Mouse (Mus musculus) testis, adult 2 months (tissue): ENCODE data around the gene Arid1b. TPM values are rescaled to one million over a fixed set of nuclear protein-coding genes. Genes with fewer than 3 reads are reported as not detected.

Experiments used
- H3K27ac ChIP-seq: fragments of 200-500 bp; 2 replicates; pipeline ENCODE4 v1.5.1; 2012; ENCODE audit warnings: low read depth, low read length; ENCODE audit not compliant: control insufficient read depth, insufficient read depth
- H3K27me3 ChIP-seq: fragments of 200-500 bp; 2 replicates; pipeline ENCODE4 v1.6.1; 2012; ENCODE audit warnings: mild to moderate bottlenecking, low read length, moderate library complexity; ENCODE audit not compliant: control insufficient read depth, insufficient read depth
- H3K36me3 ChIP-seq: fragments of 200-500 bp; 2 replicates; pipeline ENCODE4 v1.6.1; 2012; ENCODE audit warnings: mild to moderate bottlenecking, low read length; ENCODE audit not compliant: control insufficient read depth, insufficient read depth
- H3K4me1 ChIP-seq: fragments of 200-500 bp; 2 replicates; pipeline ENCODE4 v1.6.1; 2012; ENCODE audit warnings: low read length; ENCODE audit not compliant: control insufficient read depth, insufficient read depth
- H3K4me3 ChIP-seq: fragments of 200-500 bp; 2 replicates; pipeline ENCODE4 v1.5.1; 2012; ENCODE audit warnings: low read depth, mild to moderate bottlenecking, low read length, moderate library complexity, mixed read lengths; ENCODE audit not compliant: control insufficient read depth
- CTCF ChIP-seq: fragments of 200-500 bp; IDR thresholded peaks from 2 replicates; pipeline ENCODE4 v1.5.1; 2012; ENCODE audit warnings: low read depth, mild to moderate bottlenecking, inconsistent platforms, low read length, moderate library complexity; ENCODE audit not compliant: control insufficient read depth, insufficient read depth, insufficient replicate concordance
- POLR2A ChIP-seq: fragments of 200-500 bp; IDR thresholded peaks from 2 replicates; pipeline ENCODE4 v1.6.1; 2012; ENCODE audit warnings: low read depth, mild to moderate bottlenecking, inconsistent platforms, low read length, moderate library complexity; ENCODE audit not compliant: control insufficient read depth
- polyA plus RNA-seq: library from polyadenylated mRNA; depleted of rRNA; stranded (reverse); fragments of >200 nt; gene quantifications from 2 replicates; pipeline ENCODE4 v1.2.3, GENCODE M21; 2012

Gene Arid1b
- polyA plus RNA-seq, 1 experiment: 5.2 TPM

DNA sequence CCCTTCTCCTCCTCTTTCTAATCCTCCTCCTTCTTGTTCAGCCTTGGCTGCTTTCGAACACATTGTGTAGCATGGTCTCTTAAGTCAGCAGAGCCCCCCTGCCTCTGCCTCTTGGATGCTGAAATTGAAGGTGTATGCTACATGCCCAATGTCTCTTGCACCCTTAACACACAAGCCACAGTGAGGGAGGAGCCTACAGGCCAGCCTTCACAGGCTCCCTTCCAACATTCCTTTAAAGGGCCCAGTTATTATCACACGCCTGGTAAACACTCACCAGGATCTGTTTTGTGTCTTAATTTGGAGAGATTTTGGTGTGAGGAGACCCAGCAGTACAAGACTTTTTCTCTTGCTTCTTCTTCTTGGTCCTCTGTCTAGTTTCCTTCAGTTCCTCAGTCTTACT is 122.9 kb downstream of the Arid1b start:
- no peaks in the 10 kb centered on the region for H3K4me1 ChIP-seq
- H3K36me3 ChIP-seq: no peaks in the 10 kb centered on the region
- no peak overlapping the region for H3K27ac ChIP-seq
- H3K27me3 ChIP-seq: no peaks in the 10 kb centered on the region
- TF ChIP-seq CTCF: no peak
- no peak for TF ChIP-seq POLR2A
- H3K4me3 ChIP-seq: no peak overlapping the region

- H3K27ac ChIP-seq: no peak overlapping the region
- no peak for TF ChIP-seq POLR2A
- no peaks in the 10 kb centered on the region for H3K36me3 ChIP-seq
- H3K27me3 ChIP-seq: no peaks in the 10 kb centered on the region
- H3K4me1 ChIP-seq: no peaks in the 10 kb centered on the region
- no peak overlapping the region for H3K4me3 ChIP-seq
Observed at GRCm38 (mm10) chr17:5118171-5118570, 124.0 kb downstream of the Arid1b start.

GRCm38 (mm10) chr17:5124643-5125042 is 130.5 kb downstream of the Arid1b start:
- no peak overlapping the region for H3K4me3 ChIP-seq
- TF ChIP-seq CTCF (no peak), POLR2A (no peak)
- no peaks in the 10 kb centered on the region for H3K4me1 ChIP-seq
- H3K36me3 ChIP-seq: no peaks in the 10 kb centered on the region
- H3K27ac ChIP-seq: no peak overlapping the region
- no peaks in the 10 kb centered on the region for H3K27me3 ChIP-seq

DNA sequence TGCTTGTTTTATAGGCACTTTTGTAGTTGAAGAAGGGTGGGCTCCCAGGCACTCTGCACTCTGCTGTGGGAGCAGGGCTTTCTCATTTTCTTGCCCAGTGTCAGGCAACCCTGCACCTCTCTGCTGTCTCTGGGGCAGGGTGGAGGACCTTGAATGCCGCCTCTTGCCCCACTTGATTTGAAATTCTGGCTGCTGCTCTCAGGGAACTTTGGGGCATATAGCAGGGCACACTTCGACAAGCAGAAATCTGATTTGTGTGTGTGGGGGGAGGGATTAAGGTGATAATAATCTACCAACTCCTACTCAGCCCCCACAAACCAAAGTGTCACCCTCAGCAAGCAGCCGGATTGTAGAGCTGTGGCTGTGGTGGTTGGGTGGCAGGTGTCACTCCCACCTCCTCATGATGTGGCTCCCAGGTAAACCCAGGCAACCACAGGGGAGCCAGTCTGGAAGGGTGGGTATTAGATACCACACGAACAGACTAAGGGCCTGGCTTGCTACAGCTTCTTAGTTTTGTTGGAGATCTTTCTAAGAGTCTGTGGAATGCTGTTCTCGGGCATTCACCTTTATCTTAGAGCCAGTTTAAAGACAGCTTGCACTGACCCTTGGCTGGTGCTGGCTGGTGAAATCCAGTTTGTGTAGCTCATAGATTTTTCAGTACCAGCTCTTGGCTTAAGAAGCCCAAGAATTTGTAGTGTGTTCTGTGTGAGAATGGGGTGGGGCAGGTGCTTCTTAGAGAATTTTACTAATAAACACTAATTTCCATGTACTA is 131.1 kb downstream of the Arid1b start:
- Histone ChIP-seq H3K36me3 (no peaks in the 10 kb centered on the region), H3K4me1 (no peaks in the 10 kb centered on the region), H3K27ac (no peak overlapping the region), H3K4me3 (no peak overlapping the region), H3K27me3 (no peaks in the 10 kb centered on the region)
- TF ChIP-seq POLR2A (no peak), CTCF (no peak)

- no peak overlapping the region for H3K4me3 ChIP-seq
- TF ChIP-seq CTCF (no peak), POLR2A (no peak)
- H3K36me3 ChIP-seq: no peaks in the 10 kb centered on the region
- H3K27ac ChIP-seq: no peak overlapping the region
- no peaks in the 10 kb centered on the region for H3K27me3 ChIP-seq
- H3K4me1 ChIP-seq: no peaks in the 10 kb centered on the region
Observed at GRCm38 (mm10) chr17:5125856-5126806, 132.0 kb downstream of the Arid1b start.

DNA sequence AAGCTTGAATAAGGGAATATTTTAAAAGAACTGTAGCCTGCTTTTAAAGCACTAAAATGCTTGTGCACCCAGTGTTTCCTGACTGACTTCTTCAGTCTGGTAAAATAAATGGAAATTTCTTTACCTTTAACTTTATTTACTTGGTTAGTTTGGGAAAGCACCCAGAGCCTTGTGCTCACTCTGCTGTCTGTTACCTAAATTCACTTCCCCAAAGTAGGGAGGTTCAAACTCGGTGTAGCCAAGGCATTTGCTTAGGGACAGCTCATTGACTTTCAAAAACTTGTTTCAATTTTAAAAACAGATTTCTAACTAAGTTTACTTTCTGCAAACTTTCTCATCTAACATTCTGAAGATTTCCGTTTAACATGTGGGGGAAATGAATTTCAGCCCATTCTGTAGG is 135.5 kb downstream of the Arid1b start:
- Histone ChIP-seq H3K4me3 (no peak overlapping the region), H3K27me3 (no peaks in the 10 kb centered on the region), H3K4me1 (peaks cover 3% of the 10 kb centered on the region; the same call in 1 of the 2 replicates), H3K36me3 (no peaks in the 10 kb centered on the region), H3K27ac (no peak overlapping the region)
- no peak for TF ChIP-seq CTCF
- no peak for TF ChIP-seq POLR2A

DNA sequence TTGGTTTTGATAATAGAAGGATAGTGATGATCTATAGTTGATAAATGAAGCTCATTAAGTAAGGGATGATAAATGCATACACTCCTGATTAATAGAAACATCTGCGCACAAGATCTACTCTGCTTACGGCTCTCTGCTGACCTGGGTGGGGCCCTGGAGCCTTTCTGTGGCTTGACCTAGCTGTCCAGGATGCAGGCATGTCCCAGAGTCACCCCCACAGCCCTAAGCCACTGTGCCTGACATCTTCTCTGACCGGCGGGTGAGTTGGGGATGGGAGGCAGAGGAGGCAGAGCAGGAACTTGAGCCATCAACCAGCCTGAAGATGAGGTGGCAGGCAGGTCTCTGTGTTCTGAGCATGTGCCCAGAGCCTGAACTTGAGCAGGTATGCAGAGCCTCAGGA is 136.0 kb downstream of the Arid1b start:
- Histone ChIP-seq H3K4me3 (no peak overlapping the region), H3K36me3 (no peaks in the 10 kb centered on the region), H3K4me1 (peaks cover 3% of the 10 kb centered on the region; the same call in 1 of the 2 replicates), H3K27ac (no peak overlapping the region), H3K27me3 (no peaks in the 10 kb centered on the region)
- TF ChIP-seq CTCF: no peak
- no peak for TF ChIP-seq POLR2A

GRCm38 (mm10) chr17:5131706-5132105 is 137.6 kb downstream of the Arid1b start:
- Histone ChIP-seq H3K27me3 (no peaks in the 10 kb centered on the region), H3K36me3 (no peaks in the 10 kb centered on the region), H3K4me3 (no peak overlapping the region), H3K27ac (no peak overlapping the region), H3K4me1 (peaks cover 3% of the 10 kb centered on the region)
- no peak for TF ChIP-seq CTCF
- no peak for TF ChIP-seq POLR2A
